Mouse (Mus musculus) brain, adult 10 weeks (tissue): ENCODE data around the gene Olfr736. TPM values are rescaled to one million over a fixed set of nuclear protein-coding genes. Genes with fewer than 3 reads are reported as not detected.

Source experiments
- polyA plus RNA-seq: library from polyadenylated mRNA; stranded (reverse); fragments of 350-450 nt; fragmentation: Illumina TruSeq; extraction: RNeasy Lipid Tissue Mini Kit (QIAGEN cat#74804); gene quantifications from one replicate; pipeline ENCODE4 v1.2.3, GENCODE M21; 2015; ENCODE audit warnings: low read depth, low replicate concordance

Gene Olfr736
- polyA plus RNA-seq: not detected

DNA sequence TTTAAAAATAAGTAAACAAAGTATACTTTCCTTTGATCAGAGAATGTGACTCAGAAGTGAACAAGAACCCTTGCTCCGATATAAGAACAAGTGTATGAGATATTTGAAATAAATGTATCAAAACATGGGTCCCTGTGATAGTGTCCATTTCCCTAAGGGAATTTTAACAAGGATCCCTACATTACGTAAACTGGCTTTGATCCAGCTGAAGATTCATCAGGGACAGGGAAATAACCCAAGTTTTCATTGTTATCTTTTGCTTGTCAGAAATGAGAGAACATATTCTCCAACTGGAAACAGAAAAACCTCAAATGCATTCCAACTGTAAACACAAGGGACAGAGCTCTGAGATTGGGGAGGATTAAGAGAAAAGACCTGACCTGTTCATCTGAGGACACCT is at the start of gene Olfr736:
Gene Olfr736 (plus strand): TSS at position 301 of the 400 bp plus-strand sequence.

DNA sequence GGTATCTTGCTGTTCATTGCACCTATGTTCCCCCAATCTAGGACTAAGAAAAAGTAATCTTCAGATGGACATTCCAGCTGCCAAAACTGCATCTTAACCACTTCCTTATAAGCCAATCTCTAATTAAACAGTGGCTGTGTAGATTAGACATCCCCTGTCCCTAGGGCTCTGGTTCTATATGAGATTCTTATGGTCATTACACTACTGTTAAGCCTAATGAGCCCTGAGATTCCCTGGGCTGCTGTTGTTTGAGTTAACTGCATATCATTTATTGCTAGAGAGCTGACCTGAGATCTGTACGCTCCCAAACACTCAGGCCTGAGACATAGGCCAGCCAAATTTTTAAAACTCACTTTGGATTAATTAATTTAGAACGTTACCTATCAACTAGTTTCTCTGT is 32.2 kb upstream of the Olfr736 start, which contains the start of gene Olfr735:
Gene Olfr735 (minus strand): TSS at position 77 of the 400 bp plus-strand sequence.

DNA sequence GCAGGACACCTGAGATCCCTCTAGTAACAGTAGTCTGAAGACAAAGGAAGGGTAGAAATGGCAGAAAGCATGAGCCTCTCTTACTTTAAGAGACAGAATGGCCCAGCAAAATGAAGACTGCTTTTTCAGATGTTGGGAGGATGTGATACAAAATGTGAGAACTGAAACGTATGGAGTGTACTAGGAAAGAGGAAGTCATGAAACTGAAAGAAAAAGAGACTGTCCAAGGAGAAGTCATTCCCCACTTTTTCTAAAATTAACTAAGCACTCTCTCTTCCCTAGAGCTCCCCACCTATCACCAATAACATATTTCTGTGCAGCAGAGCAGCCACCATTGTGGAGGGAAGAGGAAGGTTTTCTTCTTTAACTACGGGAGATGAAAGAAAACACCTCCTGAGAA is 23.4 kb upstream of the Olfr736 start, which contains the start of gene Tlr11:
Gene Tlr11 (plus strand): TSS at position 322 of the 400 bp plus-strand sequence.

DNA sequence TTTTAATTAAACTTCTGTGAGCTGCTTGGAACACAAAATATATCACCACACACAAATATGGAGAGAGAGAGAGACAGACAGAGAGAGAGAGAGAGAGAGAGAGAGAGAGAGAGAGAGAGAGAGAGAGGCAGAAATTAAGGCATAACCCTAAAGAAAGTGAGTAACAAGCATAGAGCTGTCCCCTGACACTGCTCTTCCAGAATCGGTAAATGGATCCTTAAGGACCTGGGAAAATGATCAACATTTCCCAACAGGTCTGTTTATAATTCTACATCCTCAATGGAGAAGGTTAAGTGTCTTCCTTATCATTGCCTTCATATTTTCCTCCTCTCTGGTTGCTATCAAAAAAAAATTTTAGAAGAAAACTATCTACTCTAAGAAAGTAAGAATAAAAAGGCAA is 26.3 kb downstream of the Olfr736 start, which contains the start of gene Olfr738:
Gene Olfr738 (plus strand): TSS at position 301 of the 400 bp plus-strand sequence.

DNA sequence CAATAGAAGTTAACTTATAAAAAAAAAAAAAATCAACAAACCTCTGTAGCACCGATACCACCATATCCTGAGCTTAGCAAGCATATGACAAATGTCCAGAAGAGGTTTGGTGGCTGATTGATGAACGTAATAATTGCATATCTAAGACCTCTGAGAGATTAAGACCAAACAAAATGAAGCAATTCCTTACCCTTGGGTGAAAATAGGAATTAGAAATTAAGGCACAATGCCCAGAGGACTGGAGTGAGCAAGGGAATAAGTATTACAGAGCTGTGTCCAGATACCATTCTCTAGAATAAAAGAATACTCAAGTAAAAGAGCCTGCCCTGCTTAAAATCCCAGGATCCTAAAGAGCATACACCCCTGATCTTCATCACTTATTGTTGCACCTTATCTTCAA is 37.4 kb downstream of the Olfr736 start, which contains the start of gene Olfr739:
Gene Olfr739 (plus strand): TSS at position 301 of the 400 bp plus-strand sequence.

Other genes with a start within 250 kb of the Olfr736 start
- gene Olfr728, start 238.5 kb upstream of the Olfr736 start, polyA plus RNA-seq: not detected
- not detected for gene Olfr729, start 228.3 kb upstream of the Olfr736 start, polyA plus RNA-seq
- gene Olfr730, start 193.0 kb upstream of the Olfr736 start, polyA plus RNA-seq: not detected
- gene Olfr731, start 139.3 kb upstream of the Olfr736 start, polyA plus RNA-seq: not detected
- not detected for gene Olfr732, start 97.0 kb upstream of the Olfr736 start, polyA plus RNA-seq
- gene Olfr733, start 79.6 kb upstream of the Olfr736 start, polyA plus RNA-seq: not detected
- gene Olfr734, start 54.4 kb upstream of the Olfr736 start, polyA plus RNA-seq: not detected
- not detected for gene Olfr735, start 32.3 kb upstream of the Olfr736 start, polyA plus RNA-seq
- not detected for gene Tlr11, start 23.2 kb upstream of the Olfr736 start, polyA plus RNA-seq
- gene Olfr738, start 26.4 kb downstream of the Olfr736 start, polyA plus RNA-seq: not detected
- gene Olfr739, start 37.5 kb downstream of the Olfr736 start, polyA plus RNA-seq: not detected
- gene Olfr740, start 64.4 kb downstream of the Olfr736 start, polyA plus RNA-seq: not detected
- not detected for gene Olfr741, start 91.6 kb downstream of the Olfr736 start, polyA plus RNA-seq
- not detected for gene Olfr742, start 122.4 kb downstream of the Olfr736 start, polyA plus RNA-seq
- not detected for gene Olfr743, start 140.7 kb downstream of the Olfr736 start, polyA plus RNA-seq
- gene Olfr744, start 233.7 kb downstream of the Olfr736 start, polyA plus RNA-seq: not detected